Comparison of ENCODE assay signal across 20 mouse cellular contexts in genomic region chr14:47136637-47137036, GRCm38 (mm10). TPM values are rescaled to one million over a fixed set of nuclear protein-coding genes. Genes with fewer than 3 reads are reported as not detected.
DNase-seq lines count a peak whose midpoint lies in the region; ATAC-seq lines count a peak whose summit lies in the region.
"Had no signal": no experiment of that assay in that cellular context is flagged by ENCODE, and none has a peak within 500 bp of the region (broad histone marks: within the 10 kb centered on the region; RNA-seq: fewer than 3 reads in every experiment).

No protein-coding gene starts in this region.

- WGBS in kidney, embryonic 15.5 days: 71% methylated on average over 5 of the region's 5 CpGs

- H3K27ac ChIP-seq in kidney, embryonic 15.5 days: no peak overlapping the region
- H3K27ac ChIP-seq: forebrain, embryonic 13.5 days; hindbrain, postnatal 0 days; limb, embryonic 13.5 days; liver, embryonic 14.5 days; neural tube, embryonic 12.5 days had no signal

- no peak overlapping the region for H3K9ac ChIP-seq in kidney, embryonic 15.5 days
- H3K9ac ChIP-seq: forebrain, embryonic 13.5 days; heart, embryonic 12.5 days; limb, embryonic 13.5 days; liver, embryonic 14.5 days; neural tube, embryonic 12.5 days had no signal

- no peaks in the 10 kb centered on the region for H3K9me3 ChIP-seq in kidney, embryonic 15.5 days (replicated peaks)
- H3K9me3 ChIP-seq: forebrain, embryonic 13.5 days; heart, embryonic 12.5 days; limb, embryonic 13.5 days; neural tube, embryonic 12.5 days had no signal

- no peaks in the 10 kb centered on the region for H3K4me1 ChIP-seq in kidney, embryonic 15.5 days
- H3K4me1 ChIP-seq: forebrain, embryonic 13.5 days; limb, embryonic 13.5 days; neural tube, embryonic 12.5 days had no signal

- H3K4me3 ChIP-seq in kidney, embryonic 15.5 days (replicated peaks): no peak overlapping the region
- H3K4me3 ChIP-seq: forebrain, embryonic 13.5 days; heart, embryonic 12.5 days; limb, embryonic 13.5 days; neural tube, embryonic 12.5 days had no signal

- DNase-seq in kidney, adult 11 months: peak; percentile 65
- peak; percentile 20 to 32 for DNase-seq in adrenal gland, postnatal 36 days
- peak; percentile 63 to 71 for DNase-seq in kidney, adult 8-10 months
- DNase-seq in adipocyte (ENCODE audit: low spot score): no peak
- DNase-seq in Muller cell, postnatal 12 days (ENCODE audit: inconsistent ontology term): no peak
- DNase-seq in thymus, postnatal 4 days: no peak
- DNase-seq: cerebellum, postnatal 14 days; embryo, embryonic 11 days; gastrocnemius, postnatal 14 days; heart, postnatal 36 days; spleen, adult 18-20 months had no signal

- ATAC-seq in kidney, embryonic 15.5 days (replicated peaks; ENCODE audit: low FRiP score): no peak
- ATAC-seq in megakaryocyte progenitor cell, adult 5-6 weeks (replicated peaks; ENCODE audit: poor library complexity): 0 out of 2 replicates have a peak, but pooled peaks have one; percentile 11
- ATAC-seq: forebrain, embryonic 13.5 days; hindbrain, postnatal 0 days; lung, postnatal 0 days had no signal

- H3K27me3 ChIP-seq in kidney, embryonic 15.5 days: no peaks in the 10 kb centered on the region
- H3K27me3 ChIP-seq: forebrain, embryonic 13.5 days; heart, embryonic 12.5 days; limb, embryonic 13.5 days; neural tube, embryonic 12.5 days had no signal

- no peaks in the 10 kb centered on the region for H3K36me3 ChIP-seq in kidney, embryonic 15.5 days
- H3K36me3 ChIP-seq: heart, embryonic 12.5 days; limb, embryonic 13.5 days; neural tube, embryonic 12.5 days had no signal

- H3K4me2 ChIP-seq in kidney, embryonic 15.5 days: no peak overlapping the region
- H3K4me2 ChIP-seq: forebrain, embryonic 13.5 days; heart, embryonic 12.5 days; limb, embryonic 13.5 days; neural tube, embryonic 12.5 days had no signal

RNA-seq across cellular contexts. Expression of gene Gch1, which starts 52.6 kb away (rescaled TPM):
- polyA plus RNA-seq in kidney, embryonic 15.5 days (2015; fragmentation: Nextera tagmentation; extraction: Ambion mirVana): 2.4 and 4.1 TPM in 2 replicates
- total RNA-seq in adrenal gland, postnatal 36 days (2021): 10 to 100 TPM; 75.6 to 78.0 TPM
- total RNA-seq in megakaryocyte progenitor cell, adult 5-6 weeks (2015): 1.9 and 2.6 TPM in 2 replicates
- total RNA-seq in megakaryocyte progenitor cell, adult 5-6 weeks (2017): 1.7 TPM in 2 replicates

Comparison
In these comparisons a context has a peak if more than half of its experiments do, and no peak if none do; other contexts are left out.
1. DNase-seq: peak in kidney, adult 11 months (single experiment), adrenal gland, postnatal 36 days (2 of 2) and kidney, adult 8-10 months (2 of 2); none in adipocyte (single experiment), Muller cell, postnatal 12 days (single experiment) and thymus, postnatal 4 days (single experiment).
2. RNA of gene Gch1, which starts 52.6 kb away (total RNA-seq): 75.6 to 78.0 TPM in adrenal gland, postnatal 36 days; 1.7 to 2.6 TPM in megakaryocyte progenitor cell, adult 5-6 weeks; every median in the first group is over 10 times any median in the second.